9 mouse cellular contexts compared by ENCODE assay signal in the genomic region with DNA sequence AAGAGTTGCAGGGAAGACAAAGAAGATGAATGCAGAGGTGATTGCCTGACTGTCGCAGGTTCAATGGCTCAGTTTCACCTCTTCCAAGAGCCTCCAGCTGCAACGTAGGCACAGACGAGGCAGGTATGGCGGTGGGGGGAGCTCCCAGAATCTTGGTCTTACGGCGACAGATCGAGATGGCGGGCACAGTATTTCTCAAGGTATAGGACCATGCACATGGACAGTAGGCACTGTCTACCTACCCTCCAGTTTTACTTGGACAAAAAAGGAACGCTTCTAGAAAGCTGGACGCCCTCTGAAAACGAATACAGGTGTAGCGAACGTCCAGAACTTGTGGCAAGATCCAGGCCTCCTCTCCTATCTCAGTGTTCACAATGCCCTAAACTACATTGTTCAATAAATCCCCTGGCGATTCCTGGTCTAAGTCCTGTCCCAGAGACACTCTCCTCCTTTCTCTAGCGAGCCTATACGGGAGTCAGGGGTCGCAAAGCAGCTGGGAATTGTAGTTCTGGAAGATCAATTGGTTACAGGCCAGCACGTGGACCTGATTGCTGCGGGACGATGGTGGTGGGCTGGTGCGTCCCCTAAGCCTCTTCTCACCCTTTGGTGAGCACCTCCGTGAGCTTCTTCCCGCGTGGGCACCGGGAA. TPM values are rescaled to one million over a fixed set of nuclear protein-coding genes. Genes with fewer than 3 reads are reported as not detected.
A peak's percentile ranks its signal among the peaks of the same experiment; 100 is the strongest.
DNase-seq lines count a peak whose midpoint lies in the region; ATAC-seq and TF ChIP-seq lines count a peak whose summit lies in the region.
"Had no signal": no experiment of that assay in that cellular context is flagged by ENCODE, and none has a peak within 500 bp of the region (broad histone marks: within the 10 kb centered on the region; RNA-seq: fewer than 3 reads in every experiment).

No protein-coding gene starts in this region.

- 3% methylated on average over 25 of the region's 25 CpGs for WGBS in heart, postnatal 0 days

- peak overlapping the region; percentile 93 for H3K4me2 ChIP-seq in heart, postnatal 0 days (ENCODE audit: low read depth, low read length)

- peaks cover 3% of the 10 kb centered on the region for H3K4me1 ChIP-seq in ES-Bruce4 (ENCODE audit: control insufficient read depth, insufficient read depth, low read length)
- H3K4me1 ChIP-seq in heart, postnatal 0 days (ENCODE audit: control insufficient read depth, insufficient read depth): peaks cover 5% of the 10 kb centered on the region

- peak; percentile 91 for ATAC-seq in heart, postnatal 0 days (ENCODE audit: insufficient read depth, low read depth)
- peak; percentile 78 for ATAC-seq in megakaryocyte, adult 5-6 weeks (ENCODE audit: poor library complexity, severe bottlenecking)

- no peaks in the 10 kb centered on the region for H3K27me3 ChIP-seq in ES-Bruce4 (ENCODE audit: control insufficient read depth, insufficient read depth, low read length, poor library complexity, severe bottlenecking)
- no peaks in the 10 kb centered on the region for H3K27me3 ChIP-seq in heart, postnatal 0 days (ENCODE audit: control insufficient read depth, insufficient read depth, low read length)

- peak overlapping the region; percentile 60 for H3K9ac ChIP-seq in ES-Bruce4 (ENCODE audit: low read depth, poor library complexity, severe bottlenecking)
- peak overlapping the region; percentile 60 for H3K9ac ChIP-seq in heart, postnatal 0 days (replicated peaks; ENCODE audit: low read depth, low read length)

- peak overlapping the region; percentile 80 for H3K27ac ChIP-seq in ES-Bruce4 (ENCODE audit: insufficient read depth, low read length)
- H3K27ac ChIP-seq in heart, postnatal 0 days (ENCODE audit: low read depth): peak overlapping the region; percentile 65

- TF ChIP-seq CTCF in ES-Bruce4 (IDR thresholded peaks at IDR 0.05; ENCODE audit: low read depth, low read length): no peak
- TF ChIP-seq CTCF in heart, postnatal 0 days (IDR thresholded peaks at IDR 0.05; ENCODE audit: low read depth): no peak

- TF ChIP-seq EP300 in ES-Bruce4 (IDR thresholded peaks at IDR 0.05; ENCODE audit: insufficient read depth, low read depth, low read length): no peak
- TF ChIP-seq EP300 in heart, postnatal 0 days (IDR thresholded peaks at IDR 0.05; ENCODE audit: low read depth): no peak

- intact Hi-C loops in left cerebral cortex, postnatal 10 days (cut with DNase I): loop anchor here (5.0 to 10.0 kb wide), 2 partner anchors 92 to 345 kb away; no protein-coding TSS in a partner anchor

- peak overlapping the region; percentile 81 for H3K4me3 ChIP-seq in ES-Bruce4 (ENCODE audit: low read depth, low read length)
- peak overlapping the region; percentile 69 for H3K4me3 ChIP-seq in heart, postnatal 0 days (ENCODE audit: low read depth, low read length)

- peak; percentile 80 for DNase-seq in adrenal gland, postnatal 14 days
- no peak for DNase-seq in adrenal gland, adult 8-10 months
- peak; percentile 94 for DNase-seq in embryo, embryonic 10.5 days (ENCODE audit: low spot score)
- DNase-seq in heart, postnatal 0 days (ENCODE audit: low spot score): peak; percentile 89
- peak; percentile 28 to 85 for DNase-seq in left cerebral cortex, postnatal 10 days (ENCODE audit: extremely low spot score in 1 of 2, low spot score in 2 of 2)
- peak; percentile 69 for DNase-seq in skeletal muscle tissue, adult 2 months (ENCODE audit: low read depth, low spot score)

- peaks cover 20% of the 10 kb centered on the region for H3K36me3 ChIP-seq in ES-Bruce4 (ENCODE audit: control insufficient read depth, insufficient read depth, low read length, poor library complexity, severe bottlenecking)
- H3K36me3 ChIP-seq in heart, postnatal 0 days (replicated peaks; ENCODE audit: control insufficient read depth, insufficient read depth, low read length): peaks cover 24% of the 10 kb centered on the region

- no peaks in the 10 kb centered on the region for H3K9me3 ChIP-seq in ES-Bruce4 (replicated peaks; ENCODE audit: control insufficient read depth, insufficient read depth, low read length, poor library complexity, severe bottlenecking)
- no peaks in the 10 kb centered on the region for H3K9me3 ChIP-seq in heart, postnatal 0 days (replicated peaks; ENCODE audit: control insufficient read depth, low read length)

- no peak for TF ChIP-seq POLR2A in ES-Bruce4 (IDR thresholded peaks at IDR 0.05; ENCODE audit: insufficient read depth, low read length)

RNA-seq across cellular contexts. Expression of a gene that starts 0.5 kb away (rescaled TPM):
- 106 and 107 TPM in 2 replicates for total RNA-seq in adrenal gland, postnatal 14 days (2021)
- total RNA-seq in adrenal gland, adult 8-10 months (2022): 100 to 1,000 TPM; 112 to 127 (median 116) TPM
- polyA plus RNA-seq in ES-Bruce4 (2011; ENCODE audit: insufficient read depth, insufficient read length, low read depth, missing spikeins): 47.7 and 59.9 TPM in 2 replicates
- total RNA-seq in heart, postnatal 0 days (2014; rRNA removed; ENCODE audit: low replicate concordance): 116 and 186 TPM in 2 replicates
- 119 and 124 TPM in 2 replicates for polyA plus RNA-seq in heart, postnatal 0 days (2015; fragmentation: Nextera tagmentation; extraction: Ambion mirVana)
- 10 to 100 TPM; 51.0 to 52.6 TPM for total RNA-seq in left cerebral cortex, postnatal 10 days (2021)
- total RNA-seq in megakaryocyte, adult 5-6 weeks (2015): 19.1 and 20.0 TPM in 2 replicates
- 25.1 and 27.3 TPM in 2 replicates for total RNA-seq in megakaryocyte, adult 5-6 weeks (2017)

RNA-seq across cellular contexts. Expression of a gene that starts 7.5 kb away (rescaled TPM):
- total RNA-seq in adrenal gland, postnatal 14 days (2021): 65.6 and 67.0 TPM in 2 replicates
- 10 to 100 TPM; 69.8 to 87.3 (median 77.2) TPM for total RNA-seq in adrenal gland, adult 8-10 months (2022)
- 16.0 and 21.3 TPM in 2 replicates for polyA plus RNA-seq in ES-Bruce4 (2011; ENCODE audit: insufficient read depth, insufficient read length, low read depth, missing spikeins)
- 85.1 and 96.2 TPM in 2 replicates for total RNA-seq in heart, postnatal 0 days (2014; rRNA removed; ENCODE audit: low replicate concordance)
- 83.8 and 89.1 TPM in 2 replicates for polyA plus RNA-seq in heart, postnatal 0 days (2015; fragmentation: Nextera tagmentation; extraction: Ambion mirVana)
- total RNA-seq in left cerebral cortex, postnatal 10 days (2021): 10 to 100 TPM; 25.7 to 30.4 TPM
- 13.0 and 14.0 TPM in 2 replicates for total RNA-seq in megakaryocyte, adult 5-6 weeks (2015)
- total RNA-seq in megakaryocyte, adult 5-6 weeks (2017): 7.6 and 12.8 TPM in 2 replicates

RNA-seq across cellular contexts. Expression of a gene that starts 7.7 kb away (rescaled TPM):
- not detected in 2 replicates for total RNA-seq in adrenal gland, postnatal 14 days (2021)
- under 1 TPM in 2 of 4 experiments, not detected in 2; 0.20 to 0.24 TPM for total RNA-seq in adrenal gland, adult 8-10 months (2022)
- 0.37 and 0.49 TPM in 2 replicates for polyA plus RNA-seq in ES-Bruce4 (2011; ENCODE audit: insufficient read depth, insufficient read length, low read depth, missing spikeins)
- total RNA-seq in heart, postnatal 0 days (2014; rRNA removed; ENCODE audit: low replicate concordance): not detected in 2 replicates
- 0.05 TPM in 1 of 2 replicates, not detected in the other for polyA plus RNA-seq in heart, postnatal 0 days (2015; fragmentation: Nextera tagmentation; extraction: Ambion mirVana)
- not detected for total RNA-seq in left cerebral cortex, postnatal 10 days (2021)
- not detected in 2 replicates for total RNA-seq in megakaryocyte, adult 5-6 weeks (2015)
- total RNA-seq in megakaryocyte, adult 5-6 weeks (2017): 0.04 TPM in 1 of 2 replicates, not detected in the other
- total RNA-seq: layer of hippocampus, postnatal 14 days had no signal

RNA-seq across cellular contexts. Expression of a gene that starts 10.2 kb away (rescaled TPM):
- total RNA-seq in adrenal gland, postnatal 14 days (2021): 1.1 TPM in 1 of 2 replicates, not detected in the other
- 1 to 10 TPM in 2 of 4 experiments, not detected in 2; 2.1 to 2.8 TPM for total RNA-seq in adrenal gland, adult 8-10 months (2022)
- polyA plus RNA-seq in ES-Bruce4 (2011; ENCODE audit: insufficient read depth, insufficient read length, low read depth, missing spikeins): not detected in 2 replicates
- not detected in 2 replicates for total RNA-seq in heart, postnatal 0 days (2014; rRNA removed; ENCODE audit: low replicate concordance)
- polyA plus RNA-seq in heart, postnatal 0 days (2015; fragmentation: Nextera tagmentation; extraction: Ambion mirVana): 0.27 TPM in 2 replicates
- not detected for total RNA-seq in left cerebral cortex, postnatal 10 days (2021)
- total RNA-seq in megakaryocyte, adult 5-6 weeks (2015): not detected in 2 replicates
- total RNA-seq in megakaryocyte, adult 5-6 weeks (2017): not detected in 2 replicates
- total RNA-seq: layer of hippocampus, postnatal 14 days had no signal

RNA-seq across cellular contexts. Expression of a gene that starts 21.5 kb away (rescaled TPM):
- 53.7 and 63.7 TPM in 2 replicates for total RNA-seq in adrenal gland, postnatal 14 days (2021)
- 10 to 100 TPM; 45.6 to 68.2 (median 54.2) TPM for total RNA-seq in adrenal gland, adult 8-10 months (2022)
- 70.2 and 74.1 TPM in 2 replicates for polyA plus RNA-seq in ES-Bruce4 (2011; ENCODE audit: insufficient read depth, insufficient read length, low read depth, missing spikeins)
- total RNA-seq in heart, postnatal 0 days (2014; rRNA removed; ENCODE audit: low replicate concordance): 20.7 and 22.9 TPM in 2 replicates
- 30.4 and 31.9 TPM in 2 replicates for polyA plus RNA-seq in heart, postnatal 0 days (2015; fragmentation: Nextera tagmentation; extraction: Ambion mirVana)
- total RNA-seq in left cerebral cortex, postnatal 10 days (2021): 10 to 100 TPM; 47.2 to 51.3 TPM
- 41.1 and 45.2 TPM in 2 replicates for total RNA-seq in megakaryocyte, adult 5-6 weeks (2015)
- 88.0 and 95.6 TPM in 2 replicates for total RNA-seq in megakaryocyte, adult 5-6 weeks (2017)
